Mouse (Mus musculus) frontal cortex, postnatal 10 days (tissue): ENCODE measurements around the gene Nhp2.
A peak's percentile ranks its signal among the peaks of the same experiment; 100 is the strongest.

ENCODE experiments used
- DNase-seq, 2 experiments: peaks; one replicate each; pipeline ENCODE4 v3.0.0; 2022; ENCODE audit warnings: low spot score in 2 of 2, mixed read lengths in 1 of 2

Nhp2 gene

GRCm38 (mm10) chr11:51619409-51620060 is at the start of gene Nhp2:
Gene Nhp2, plus strand, starts transcription at chr11:51619735.
- DNase-seq = peak; percentile 91 to 94

GRCm38 (mm10) chr11:51576454-51576853 is 43.1 kb upstream of the Nhp2 start:
- no peak for DNase-seq

DNA sequence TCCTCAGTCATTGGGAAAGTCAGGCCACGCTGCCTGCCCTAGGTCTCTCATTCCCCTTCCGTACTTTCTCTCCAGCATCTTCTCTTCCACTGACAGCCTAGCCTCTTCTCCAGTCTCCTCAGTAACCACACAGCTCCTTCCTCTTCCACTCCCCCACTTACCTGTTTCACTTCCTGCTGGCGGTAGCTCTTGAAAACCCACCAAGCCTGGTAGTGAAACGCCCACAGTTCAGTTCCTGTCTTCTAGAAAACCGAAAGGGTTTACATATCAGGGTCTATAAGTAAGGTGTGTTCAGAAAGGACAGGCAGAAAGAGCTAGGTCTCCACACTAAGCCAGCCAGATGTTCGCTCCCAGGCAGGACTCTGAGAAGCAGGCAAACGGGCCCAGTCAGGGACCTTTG is 41.9 kb upstream of the Nhp2 start:
- no peak for DNase-seq

DNA sequence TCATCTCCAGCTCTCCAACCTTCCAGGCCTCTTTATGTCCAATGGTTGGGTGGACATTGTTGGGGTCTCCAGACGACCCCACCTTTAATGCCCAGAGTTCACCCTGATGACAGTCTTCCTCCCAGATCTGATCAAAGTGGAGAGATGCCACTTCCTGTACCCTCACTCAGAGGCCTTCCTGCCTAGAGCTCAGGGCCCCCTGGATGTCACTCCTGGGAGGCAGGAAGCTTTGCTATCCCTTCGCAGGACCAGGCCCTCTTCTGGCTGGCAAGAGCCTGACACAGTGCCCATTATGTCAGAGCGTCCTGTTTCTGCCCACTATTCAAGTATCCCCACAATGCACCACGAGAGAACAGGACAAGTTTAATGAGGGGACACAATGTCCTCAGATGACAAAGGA is 40.5 kb upstream of the Nhp2 start:
- no peak for DNase-seq

DNA sequence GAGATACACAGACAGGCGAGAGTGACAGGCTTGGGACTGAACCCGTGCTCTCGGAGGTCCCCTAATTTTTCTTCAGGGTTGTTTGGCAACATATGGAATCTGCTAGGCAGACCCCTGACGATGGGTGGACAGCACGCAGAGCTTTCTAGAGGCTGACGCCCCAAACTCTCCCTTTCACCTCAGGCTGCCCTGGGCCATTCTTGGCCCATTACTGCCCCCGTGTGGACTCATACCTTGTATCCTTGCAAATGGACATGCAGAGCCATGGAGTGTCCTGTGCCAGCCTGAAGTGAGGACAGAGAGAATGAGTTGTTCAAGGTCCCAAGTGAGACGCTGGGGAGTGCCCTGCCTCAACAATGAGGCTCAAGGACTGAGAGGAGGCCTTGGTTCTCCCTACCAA is 36.8 kb upstream of the Nhp2 start:
- DNase-seq = peak in 1 of 2 experiments; percentile 63

DNA sequence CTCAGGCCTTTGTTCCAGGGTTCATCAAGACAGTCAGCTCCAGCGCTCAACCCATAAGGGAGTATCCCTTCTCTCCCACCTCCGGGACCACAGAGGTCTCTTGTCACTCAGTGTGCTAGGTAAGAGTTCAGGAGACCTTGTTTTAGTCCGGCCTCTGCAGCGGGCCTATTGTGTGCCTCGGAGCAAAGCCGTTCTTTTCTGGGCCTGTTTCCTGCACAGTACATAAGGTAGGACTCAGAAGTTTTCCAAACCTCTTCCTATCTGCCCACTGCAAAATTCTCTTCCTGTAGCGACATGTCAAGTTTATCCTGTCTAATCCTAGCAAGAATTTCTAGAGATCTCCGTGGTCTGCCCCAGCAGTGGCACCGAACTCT is 35.5 kb upstream of the Nhp2 start:
- DNase-seq = peak in 1 of 2 experiments; percentile 23

DNA sequence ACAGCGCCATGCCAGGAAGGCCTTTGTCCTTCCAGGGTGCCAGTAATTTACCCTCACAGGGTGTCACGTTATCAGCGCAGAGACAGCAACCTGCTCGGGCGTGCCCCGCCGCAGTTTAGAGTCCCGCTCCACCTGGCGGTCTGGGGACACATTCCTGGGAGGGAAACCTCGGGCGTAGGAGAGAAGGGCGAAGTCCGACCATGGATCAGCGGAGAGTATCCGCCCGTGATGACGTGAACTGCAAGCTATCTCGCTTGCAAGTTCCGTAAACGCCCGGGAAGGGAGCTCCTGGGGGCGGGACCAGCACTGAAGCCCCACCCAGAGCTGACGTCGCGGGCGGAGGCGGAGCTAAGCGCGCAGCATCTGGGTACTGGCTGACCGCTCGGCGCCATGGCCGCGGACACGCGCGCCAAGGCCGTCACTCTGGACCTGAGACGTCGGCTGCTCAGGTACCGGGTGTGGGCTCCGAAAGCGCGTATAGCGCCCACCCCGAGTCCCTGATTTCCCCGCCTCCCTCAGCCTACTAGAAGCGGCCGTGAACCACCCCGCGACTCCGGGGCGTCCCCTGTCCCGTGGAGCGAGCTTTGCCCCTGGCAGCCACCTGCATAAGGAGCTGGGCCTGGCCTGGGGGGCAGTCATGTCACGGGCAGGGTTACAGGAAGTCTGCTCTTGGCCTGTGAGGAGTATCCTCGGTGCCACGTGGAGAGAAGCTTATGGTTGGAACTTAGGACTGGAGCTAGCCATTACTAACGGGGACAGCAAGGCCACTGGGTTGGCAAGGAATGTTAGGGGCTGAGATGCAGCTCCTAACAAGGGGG is 34.9 kb upstream of the Nhp2 start, which contains the start of gene Phykpl:
TSS of gene Phykpl (plus strand) at position 327 of the 818 bp plus-strand sequence.
- DNase-seq = peak; percentile 89 to 93

GRCm38 (mm10) chr11:51585608-51586252 is 33.8 kb upstream of the Nhp2 start:
- no peak for DNase-seq

DNA sequence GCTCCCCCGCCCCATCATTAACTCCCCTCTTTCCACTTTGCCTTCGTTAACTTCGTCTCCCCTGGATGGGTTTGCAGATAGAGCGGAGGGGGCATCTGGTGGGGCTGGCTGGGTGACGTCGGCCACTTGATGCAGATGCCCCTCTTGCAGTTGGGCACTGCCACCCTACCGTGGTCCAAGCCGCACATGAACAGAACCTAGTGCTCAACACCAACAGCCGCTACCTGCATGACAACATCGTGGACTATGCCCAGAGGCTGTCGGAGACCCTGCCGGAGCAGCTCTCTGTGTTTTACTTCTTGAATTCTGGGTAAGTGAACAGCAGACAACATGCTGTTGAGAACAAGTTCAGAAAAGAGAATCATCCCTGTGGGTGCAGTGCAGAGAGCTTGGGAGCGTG is 33.1 kb upstream of the Nhp2 start:
- no peak for DNase-seq

- DNase-seq = no peak
These were observed 32.5 kb upstream of the Nhp2 start for GRCm38 (mm10) chr11:51587059-51587458.

DNA sequence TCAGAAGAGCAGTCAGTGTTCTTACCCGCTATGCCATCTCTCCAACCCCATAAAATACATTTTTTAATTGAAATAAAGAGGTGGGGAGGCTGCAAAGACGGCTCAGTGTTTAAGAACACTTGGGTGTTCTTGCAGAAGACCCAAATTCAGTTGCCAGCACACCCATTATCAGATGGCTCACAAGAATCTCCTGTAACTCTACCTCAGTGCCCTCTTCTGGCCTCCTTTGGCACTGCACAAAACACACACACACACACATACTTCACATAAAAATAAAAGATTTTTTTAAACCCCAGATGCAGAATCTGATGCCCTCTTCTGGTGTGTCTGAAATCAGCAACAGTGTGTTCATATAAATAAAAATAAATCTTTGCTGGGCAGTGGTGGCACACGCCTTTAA is 30.7 kb upstream of the Nhp2 start:
- DNase-seq = no peak

DNA sequence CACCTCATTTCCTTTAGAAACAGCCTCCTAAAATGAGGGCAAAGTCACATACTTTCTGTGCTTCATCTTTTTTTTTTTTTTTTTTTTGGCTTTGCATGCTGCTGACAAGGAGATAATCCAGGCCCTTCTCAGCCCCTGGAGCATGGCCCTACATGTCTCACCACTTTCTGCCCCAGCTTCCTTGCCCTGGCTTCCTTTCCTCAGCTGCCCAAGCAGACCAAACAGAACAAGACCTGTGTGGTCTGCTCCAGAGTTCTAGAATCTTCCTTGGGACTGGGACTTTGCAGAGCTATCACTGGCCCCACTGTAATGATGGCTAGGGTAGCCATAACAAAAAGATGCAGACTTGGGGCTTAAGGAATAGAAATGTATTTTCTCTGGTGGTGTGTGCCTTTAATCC is 29.5 kb upstream of the Nhp2 start:
- DNase-seq = no peak

- no peak for DNase-seq
These were observed 28.4 kb upstream of the Nhp2 start for GRCm38 (mm10) chr11:51591168-51591567.

- no peak for DNase-seq
These were observed 27.6 kb upstream of the Nhp2 start for GRCm38 (mm10) chr11:51591915-51592314.

DNA sequence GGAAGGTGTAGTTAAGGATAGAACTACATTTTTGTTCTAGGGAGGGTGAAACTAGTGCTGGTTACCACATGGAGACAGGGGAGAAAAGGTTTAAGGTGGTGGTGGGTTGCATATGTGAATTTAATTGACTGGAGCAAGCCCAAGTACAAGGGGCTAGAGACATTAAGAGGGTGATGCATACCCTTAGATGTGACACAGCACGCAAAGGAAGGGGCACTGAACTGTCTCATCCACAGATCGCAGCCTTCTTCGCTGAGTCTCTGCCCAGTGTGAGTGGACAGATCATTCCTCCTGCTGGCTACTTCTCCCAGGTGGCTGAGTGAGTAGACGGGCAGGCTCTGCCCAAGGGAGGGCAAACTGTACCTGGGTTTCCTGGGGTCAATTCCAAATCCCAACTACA is 26.2 kb upstream of the Nhp2 start:
- no peak for DNase-seq

DNA sequence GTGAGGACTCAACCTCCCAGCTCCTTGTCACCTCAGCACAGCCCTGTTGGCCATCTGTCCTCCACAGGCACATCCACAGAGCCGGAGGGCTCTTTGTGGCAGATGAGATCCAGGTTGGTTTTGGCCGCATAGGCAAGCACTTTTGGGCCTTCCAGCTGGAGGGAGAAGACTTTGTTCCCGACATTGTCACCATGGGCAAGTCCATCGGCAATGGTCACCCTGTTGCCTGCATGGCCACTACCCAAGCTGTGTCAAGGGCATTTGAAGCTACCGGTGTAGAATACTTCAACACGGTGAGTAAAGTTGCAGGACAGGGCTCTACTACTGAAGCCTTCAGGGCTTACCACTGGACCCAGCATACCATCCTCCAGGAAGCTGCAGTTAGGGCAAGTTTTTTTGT is 25.7 kb upstream of the Nhp2 start:
- no peak for DNase-seq

- no peak for DNase-seq
These were observed 24.7 kb upstream of the Nhp2 start for GRCm38 (mm10) chr11:51594715-51595350.

DNA sequence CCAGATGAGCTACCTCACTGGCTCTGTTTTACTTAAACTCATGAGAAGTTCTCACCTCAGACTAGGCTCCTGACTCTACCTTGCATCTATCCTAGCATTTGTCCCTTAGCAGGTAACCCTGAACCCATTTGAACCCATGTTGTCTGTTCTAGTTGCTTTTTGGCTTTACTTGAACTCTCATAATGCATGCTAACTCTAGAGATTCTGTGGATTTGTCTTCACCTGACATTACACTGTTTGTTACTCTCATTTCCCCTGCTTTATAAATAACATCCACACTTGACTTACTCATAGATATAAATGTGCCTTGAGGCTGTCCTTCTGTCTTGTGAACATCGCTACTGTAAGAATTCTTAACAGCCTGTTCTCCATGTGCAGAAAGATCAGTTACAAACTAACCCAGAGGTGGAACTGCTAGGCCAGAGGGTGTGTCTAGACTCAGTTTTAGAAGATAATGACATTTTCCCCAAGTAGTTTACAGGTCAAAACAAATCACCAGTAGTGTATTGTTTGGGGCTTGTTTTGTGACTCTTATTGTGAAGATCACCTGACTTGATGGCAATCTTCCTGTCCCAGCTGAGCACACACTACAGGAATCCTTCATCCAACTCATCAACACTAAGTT is 24.0 kb upstream of the Nhp2 start:
- DNase-seq = no peak

DNA sequence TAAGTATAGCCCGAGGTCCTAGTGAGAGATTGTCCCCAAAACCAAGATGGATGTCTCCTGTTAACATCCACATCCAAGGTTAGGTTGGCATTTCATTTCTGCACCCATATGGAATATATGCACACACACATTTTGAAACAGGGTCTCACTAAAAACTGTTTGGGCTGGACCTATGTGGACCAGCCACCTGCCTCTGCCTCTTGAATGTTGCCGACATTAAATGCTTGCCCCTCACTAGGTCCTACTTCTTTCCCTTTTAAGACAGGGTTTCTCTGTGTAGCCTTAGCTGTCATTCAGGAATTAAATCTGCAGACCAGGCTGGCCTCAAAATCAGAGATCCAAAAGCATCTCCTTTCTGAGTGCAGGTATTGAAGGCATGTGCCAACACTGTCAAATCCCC is 22.0 kb upstream of the Nhp2 start:
- no peak for DNase-seq

DNA sequence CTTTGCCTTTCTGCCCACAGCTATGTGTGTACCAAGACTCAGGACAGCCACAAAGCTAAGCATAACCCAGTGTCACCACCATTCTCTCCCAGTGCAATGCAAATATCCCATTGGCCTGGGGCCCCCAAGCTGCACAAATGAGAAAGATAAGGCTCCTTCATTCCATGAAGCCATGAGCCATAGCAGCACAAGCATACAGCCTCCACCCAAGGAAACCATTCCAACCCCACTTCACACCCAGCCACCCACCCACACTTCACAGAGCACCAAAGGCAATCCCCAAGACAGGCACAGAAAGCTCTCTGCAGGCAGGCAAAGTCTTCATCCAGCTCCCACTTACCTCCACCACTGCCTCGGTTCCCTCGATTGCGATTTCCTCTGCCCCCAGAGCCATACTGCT is 17.3 kb upstream of the Nhp2 start:
- no peak for DNase-seq

GRCm38 (mm10) chr11:51605602-51606446 is 13.7 kb upstream of the Nhp2 start:
- DNase-seq = peak; percentile 73 to 82
